Mouse (Mus musculus) brain, embryonic 14.5 days (tissue): ENCODE data around the gene Scai.

Experiments used
- CTCF ChIP-seq: fragments of 200-500 bp; IDR thresholded peaks from 2 replicates; pipeline ENCODE4 v1.5.1; 2012; ENCODE audit warnings: inconsistent platforms, mild to moderate bottlenecking, moderate library complexity, borderline replicate concordance; ENCODE audit not compliant: insufficient read depth, insufficient read length; ENCODE audit errors: extremely low read depth
- POLR2A ChIP-seq: fragments of 200-500 bp; IDR thresholded peaks from 2 replicates; pipeline ENCODE4 v1.6.1; 2012; ENCODE audit warnings: mild to moderate bottlenecking, inconsistent platforms, borderline replicate concordance; ENCODE audit not compliant: poor library complexity, insufficient read depth, insufficient read length, severe bottlenecking; ENCODE audit errors: extremely low read depth

DNA sequence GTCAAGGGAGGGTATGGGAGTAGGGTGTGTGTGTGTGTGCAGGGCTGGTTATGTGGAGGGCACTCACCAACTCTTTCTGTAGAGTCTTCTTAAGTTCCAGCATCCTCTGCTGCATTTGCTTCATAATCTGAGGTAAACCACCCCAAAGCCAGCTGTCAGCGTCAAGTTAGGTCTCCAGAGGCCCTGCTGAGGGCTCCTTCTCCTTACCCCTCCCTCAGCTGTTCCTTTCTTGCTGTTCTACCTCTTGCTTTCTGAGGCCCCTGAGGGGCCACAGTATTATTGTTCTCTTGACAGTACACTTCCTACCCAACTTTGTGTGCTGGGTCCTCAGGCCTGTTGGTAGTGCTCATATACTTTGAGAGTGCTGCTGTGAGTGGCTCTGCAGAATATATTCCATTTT, 170.5 kb downstream of the Scai start:
- TF ChIP-seq CTCF (no peak), POLR2A (no peak)
